Comparison of ENCODE assay signal across 8 mouse cellular contexts in the genomic region with DNA sequence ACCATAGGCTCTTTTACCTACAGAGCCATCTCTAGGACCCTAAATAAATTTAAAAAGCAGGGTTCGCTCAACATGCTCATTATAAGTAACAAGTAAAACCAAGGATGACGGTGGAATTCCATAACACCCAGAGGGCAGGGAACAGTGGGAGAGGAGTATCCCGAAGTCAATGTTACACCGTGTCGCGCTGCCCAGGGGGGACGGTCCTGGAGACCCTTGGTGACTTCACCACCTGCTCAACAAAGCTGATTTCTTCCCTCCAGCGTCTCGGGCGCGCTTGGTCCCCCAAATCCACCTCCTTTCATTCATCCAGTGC. TPM values are rescaled to one million over a fixed set of nuclear protein-coding genes. Genes with fewer than 3 reads are reported as not detected.
A peak's percentile ranks its signal among the peaks of the same experiment; 100 is the strongest.
DNase-seq lines count a peak whose midpoint lies in the region; ATAC-seq and TF ChIP-seq lines count a peak whose summit lies in the region.

No protein-coding gene starts in this region.

- WGBS in embryonic facial prominence, embryonic 15.5 days: 6% methylated on average over 11 of the region's 11 CpGs
- 6% methylated on average over 11 of the region's 11 CpGs for WGBS in intestine, embryonic 16.5 days
- WGBS in neural tube, embryonic 12.5 days: 6% methylated on average over 11 of the region's 11 CpGs

- H3K9me3 ChIP-seq in embryonic facial prominence, embryonic 15.5 days (replicated peaks): no peaks in the 10 kb centered on the region
- H3K9me3 ChIP-seq in intestine, embryonic 16.5 days (ENCODE audit: control insufficient read depth, low read length): no peaks in the 10 kb centered on the region
- no peaks in the 10 kb centered on the region for H3K9me3 ChIP-seq in neural tube, embryonic 12.5 days

- peak overlapping the region; percentile 87 for H3K4me2 ChIP-seq in embryonic facial prominence, embryonic 15.5 days (replicated peaks)
- peak overlapping the region; percentile 92 for H3K4me2 ChIP-seq in intestine, embryonic 16.5 days (ENCODE audit: low read depth, low read length)
- H3K4me2 ChIP-seq in neural tube, embryonic 12.5 days (replicated peaks): peak overlapping the region; percentile 76

- TF ChIP-seq CTCF in layer of hippocampus, adult 2 months (conservative IDR thresholded peaks at IDR 0.05): no peak

- H3K27me3 ChIP-seq in embryonic facial prominence, embryonic 15.5 days: no peaks in the 10 kb centered on the region
- no peaks in the 10 kb centered on the region for H3K27me3 ChIP-seq in intestine, embryonic 16.5 days (replicated peaks; ENCODE audit: control insufficient read depth, insufficient read depth, low read length)
- no peaks in the 10 kb centered on the region for H3K27me3 ChIP-seq in neural tube, embryonic 12.5 days (replicated peaks)

- DNase-seq in layer of hippocampus, adult 2 months (ENCODE audit: low spot score in 2 of 2): peak in 1 of 2 experiments; percentile 3
- DNase-seq in layer of hippocampus, postnatal 14 days (ENCODE audit: low spot score in 2 of 2): no peak
- DNase-seq in frontal cortex, postnatal 25 days (ENCODE audit: low spot score in 2 of 2): no peak

- H3K4me3 ChIP-seq in layer of hippocampus, adult 2 months: peak overlapping the region; percentile 60
- H3K4me3 ChIP-seq in embryonic facial prominence, embryonic 15.5 days (replicated peaks): peak overlapping the region; percentile 68
- peak overlapping the region; percentile 70 for H3K4me3 ChIP-seq in intestine, embryonic 16.5 days (ENCODE audit: low read length)
- peak overlapping the region; percentile 62 for H3K4me3 ChIP-seq in neural tube, embryonic 12.5 days

- no peaks in the 10 kb centered on the region for H3K36me3 ChIP-seq in embryonic facial prominence, embryonic 15.5 days
- H3K36me3 ChIP-seq in intestine, embryonic 16.5 days (ENCODE audit: control insufficient read depth, insufficient read depth, low read length): no peaks in the 10 kb centered on the region
- H3K36me3 ChIP-seq in neural tube, embryonic 12.5 days: no peaks in the 10 kb centered on the region

- no peak for ATAC-seq in embryonic facial prominence, embryonic 15.5 days (ENCODE audit: insufficient number of reproducible peaks, low FRiP score, low TSS enrichment, low read depth)
- peak; percentile 54 for ATAC-seq in intestine, embryonic 16.5 days
- peak; percentile 41 for ATAC-seq in neural tube, embryonic 12.5 days (ENCODE audit: low FRiP score, low read depth)
- no peak for ATAC-seq in frontal cortex, adult (ENCODE audit: low TSS enrichment)
- no peak for ATAC-seq in CD4-positive, CD25-positive, alpha-beta regulatory T cell, adult 4 months

- peak overlapping the region; percentile 92 for H3K27ac ChIP-seq in layer of hippocampus, adult 2 months
- peak overlapping the region; percentile 85; the same call in 1 of the 2 replicates for H3K27ac ChIP-seq in embryonic facial prominence, embryonic 15.5 days (replicated peaks)
- no peak overlapping the region for H3K27ac ChIP-seq in intestine, embryonic 16.5 days (ENCODE audit: low read length)
- H3K27ac ChIP-seq in neural tube, embryonic 12.5 days: no peak overlapping the region

- H3K9ac ChIP-seq in embryonic facial prominence, embryonic 15.5 days: peak overlapping the region; percentile 66
- peak overlapping the region; percentile 83 for H3K9ac ChIP-seq in intestine, embryonic 16.5 days (ENCODE audit: low read depth, low read length)
- peak overlapping the region; percentile 77 for H3K9ac ChIP-seq in neural tube, embryonic 12.5 days

- 0 out of 2 replicates have a peak, but pooled peaks cover 5% of the 10 kb centered on the region for H3K4me1 ChIP-seq in embryonic facial prominence, embryonic 15.5 days
- H3K4me1 ChIP-seq in intestine, embryonic 16.5 days (ENCODE audit: control insufficient read depth, insufficient read depth, low read length): peaks cover 3% of the 10 kb centered on the region; the same call in 1 of the 2 replicates
- no peaks in the 10 kb centered on the region for H3K4me1 ChIP-seq in neural tube, embryonic 12.5 days

RNA-seq across cellular contexts. Expression of gene Cox20, which starts 43.2 kb away (rescaled TPM):
- total RNA-seq in layer of hippocampus, adult 2 months (2021): 10 to 100 TPM; 33.2 to 38.4 TPM
- 10 to 100 TPM; 40.5 to 46.1 TPM for total RNA-seq in layer of hippocampus, postnatal 14 days (2021)
- 113 and 118 TPM in 2 replicates for polyA plus RNA-seq in embryonic facial prominence, embryonic 15.5 days (2015; fragmentation: Nextera tagmentation; extraction: Ambion mirVana)
- polyA plus RNA-seq in intestine, embryonic 16.5 days (2015; fragmentation: Nextera tagmentation; extraction: Ambion mirVana): 136 and 142 TPM in 2 replicates
- 119 and 122 TPM in 2 replicates for polyA plus RNA-seq in neural tube, embryonic 12.5 days (2016; fragmentation: Nextera tagmentation; extraction: Ambion mirVana)
- polyA plus RNA-seq in CD4-positive, CD25-positive, alpha-beta regulatory T cell, adult 4 months (2017; shearing (Covaris generic)): 100 to 1,000 TPM; 151 to 205 TPM

Comparison
In these comparisons a context has a peak if more than half of its experiments do, and no peak if none do; other contexts are left out.
1. H3K27ac ChIP-seq: peak in layer of hippocampus, adult 2 months (single experiment) and embryonic facial prominence, embryonic 15.5 days (single experiment); none in intestine, embryonic 16.5 days (single experiment) and neural tube, embryonic 12.5 days (single experiment).
2. ATAC-seq: peak in intestine, embryonic 16.5 days (single experiment) and neural tube, embryonic 12.5 days (single experiment); none in embryonic facial prominence, embryonic 15.5 days (single experiment), frontal cortex, adult (single experiment) and CD4-positive, CD25-positive, alpha-beta regulatory T cell, adult 4 months (single experiment).
3. Peak in every context shown above with its lines, with median percentiles within 50 percentile points of each other: H3K4me3 ChIP-seq, H3K4me2 ChIP-seq and H3K9ac ChIP-seq.